Mouse (Mus musculus): Measurements from ENCODE around the gene Ruvbl2.
"Not testable (repeated sequence)": the region's sequence is repeated elsewhere in the genome, so short reads cannot be mapped to it uniquely, and the experiment has no call there.

Ruvbl2 gene

GRCm38 (mm10) chr7:45405091-45406075 lies 32.5 kb downstream of the Ruvbl2 start, which contains the start of gene Kcna7:
TSS of gene Kcna7 (plus strand) at chr7:45405653.
- peak; percentile 72 to 92 for DNase-seq (ENCODE audit: inconsistent age in 2 of 2, low spot score in 1 of 2)

GRCm38 (mm10) chr7:45403532-45404261 lies 34.2 kb downstream of the Ruvbl2 start:
- peak; percentile 50 to 82 for DNase-seq (ENCODE audit: inconsistent age in 2 of 2, low spot score in 1 of 2)

- DNase-seq (ENCODE audit: inconsistent age in 2 of 2, low spot score in 1 of 2), result no peak
Observed at GRCm38 (mm10) chr7:45401521-45402085, 36.3 kb downstream of the Ruvbl2 start.

- DNase-seq (ENCODE audit: inconsistent age in 2 of 2, low spot score in 1 of 2), result no peak
Observed at GRCm38 (mm10) chr7:45396787-45397186, 41.1 kb downstream of the Ruvbl2 start.

- DNase-seq (ENCODE audit: inconsistent age in 2 of 2, low spot score in 1 of 2), result not testable (repeated sequence)
Observed at GRCm38 (mm10) chr7:45396337-45396775, 41.5 kb downstream of the Ruvbl2 start.

GRCm38 (mm10) chr7:45395578-45396336 lies 42.1 kb downstream of the Ruvbl2 start, which contains the start of gene Snrnp70:
TSS of gene Snrnp70 (minus strand) at chr7:45395742.
- peak; percentile 100 for DNase-seq (ENCODE audit: inconsistent age in 2 of 2, low spot score in 1 of 2)

GRCm38 (mm10) chr7:45395129-45395541 lies 42.8 kb downstream of the Ruvbl2 start:
- no peak for DNase-seq (ENCODE audit: inconsistent age in 2 of 2, low spot score in 1 of 2)

GRCm38 (mm10) chr7:45386077-45386476 lies 51.8 kb downstream of the Ruvbl2 start:
- DNase-seq (ENCODE audit: inconsistent age in 2 of 2, low spot score in 1 of 2), result no peak

GRCm38 (mm10) chr7:45376057-45376456 lies 61.8 kb downstream of the Ruvbl2 start:
- DNase-seq (ENCODE audit: inconsistent age in 2 of 2, low spot score in 1 of 2), result no peak

- no peak for DNase-seq (ENCODE audit: inconsistent age in 2 of 2, low spot score in 1 of 2)
Observed at GRCm38 (mm10) chr7:45374620-45375019, 63.3 kb downstream of the Ruvbl2 start.

- peak; percentile 46 to 80 for DNase-seq (ENCODE audit: inconsistent age in 2 of 2, low spot score in 1 of 2)
Observed at GRCm38 (mm10) chr7:45372371-45372770, 65.5 kb downstream of the Ruvbl2 start.

Data from adrenal gland, adult (tissue).